Mouse (Mus musculus) lung, adult 2 months (tissue): ENCODE results near the gene Txlna.
A peak's percentile ranks its signal among the peaks of the same experiment; 100 is the strongest.

Experiments used
- CTCF ChIP-seq: fragments of 200-500 bp; IDR thresholded peaks from 2 replicates; pipeline ENCODE4 v1.5.1; 2011; ENCODE audit warnings: mild to moderate bottlenecking, low read length, control low read depth; ENCODE audit not compliant: insufficient read depth
- POLR2A ChIP-seq: fragments of 200-500 bp; IDR thresholded peaks from 2 replicates; pipeline ENCODE4 v1.6.1; 2011; ENCODE audit warnings: low read depth, mild to moderate bottlenecking, control low read depth, low read length, borderline replicate concordance; ENCODE audit errors: extremely low read depth

GRCm38 (mm10) chr4:129618786-129619691, 21.8 kb downstream of the Txlna start, which contains the start of gene Iqcc:
- TF ChIP-seq POLR2A (peak; percentile 98; the same call in 1 of the 2 replicates), CTCF (no peak)
